Mouse (Mus musculus): Measurements from ENCODE around the gene Rnf31. TPM values are rescaled to one million over a fixed set of nuclear protein-coding genes. Genes with fewer than 3 reads are reported as not detected.

Rnf31 gene
- polyA plus RNA-seq (2015; fragmentation: Nextera tagmentation; extraction: Ambion mirVana), result 15.7 and 18.6 TPM in 2 replicates

DNA sequence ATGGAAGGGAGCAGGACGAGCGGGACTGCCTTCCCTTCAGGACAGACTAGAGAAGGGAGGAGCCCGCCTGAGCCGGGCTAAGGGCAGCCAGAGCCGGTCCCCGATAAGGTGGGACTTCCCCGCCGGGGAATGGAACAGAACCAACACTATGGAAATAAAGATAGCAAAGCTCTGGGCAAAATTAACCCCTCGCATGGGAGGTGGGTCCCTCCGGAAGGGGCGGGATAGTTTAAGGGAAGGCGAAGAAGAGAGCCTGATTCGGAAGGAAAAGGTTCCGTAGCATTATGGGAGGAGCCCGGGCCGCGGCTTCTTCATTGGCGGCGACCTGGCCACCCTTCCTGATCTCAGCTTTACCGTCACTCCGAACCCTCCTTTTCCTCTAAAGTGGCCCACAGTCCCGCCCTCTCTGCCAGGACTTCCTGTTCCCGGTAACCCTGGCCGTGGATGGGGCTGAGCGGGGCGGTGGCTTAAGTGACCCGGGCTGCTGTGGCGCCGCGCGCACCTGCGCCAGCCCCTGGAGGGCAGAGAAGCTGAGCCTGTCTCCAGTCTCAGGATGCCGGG, at the start of gene Rnf31:
Rnf31 (plus strand) TSS at position 378 of the 561 bp plus-strand sequence.
- H3K9me3 ChIP-seq (replicated peaks; ENCODE audit: control insufficient read depth, low read length), result no peaks in the 10 kb centered on the region
- H3K4me2 ChIP-seq (ENCODE audit: low read depth, low read length), result peak within 1 kb of the TSS; percentile 76
- ATAC-seq (replicated peaks; ENCODE audit: extremely low read depth, insufficient read depth, low FRiP score), result peak; percentile 89
- H3K36me3 ChIP-seq (ENCODE audit: control insufficient read depth, insufficient read depth), result peaks cover 33% of the 10 kb centered on the region
- H3K27me3 ChIP-seq (ENCODE audit: control insufficient read depth, insufficient read depth, low read length), result no peaks in the 10 kb centered on the region
- H3K4me1 ChIP-seq (ENCODE audit: control insufficient read depth, insufficient read depth, low read length), result peaks cover 19% of the 10 kb centered on the region
- H3K9ac ChIP-seq (ENCODE audit: low read length), result peak within 1 kb of the TSS; percentile 93
- H3K4me3 ChIP-seq (ENCODE audit: low read length), result peak within 1 kb of the TSS; percentile 91
- H3K27ac ChIP-seq (ENCODE audit: low read length), result peak within 1 kb of the TSS; percentile 97
- WGBS, result under 1% methylated on average over 33 of the region's 33 CpGs

DNA sequence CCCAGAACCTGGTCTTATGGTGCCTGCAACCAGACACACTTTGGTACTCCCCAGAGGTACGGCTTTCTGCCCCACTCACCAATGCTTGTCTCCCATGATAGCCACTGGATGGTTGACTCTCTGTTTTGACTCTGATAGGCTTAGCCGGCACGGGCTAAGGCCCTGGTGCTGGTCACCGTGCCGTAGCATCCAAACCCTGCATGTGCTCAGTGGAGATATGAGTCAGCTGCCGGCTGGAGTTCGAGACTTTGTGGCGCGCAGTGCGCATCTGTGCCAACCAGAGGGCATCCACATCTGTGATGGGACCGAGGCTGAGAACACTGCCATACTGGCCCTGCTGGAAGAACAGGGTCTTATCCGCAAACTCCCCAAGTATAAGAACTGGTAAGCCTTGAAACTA, 49.2 kb upstream of the Rnf31 start:
- no peak for ATAC-seq (replicated peaks; ENCODE audit: extremely low read depth, insufficient read depth, low FRiP score)
- Histone ChIP-seq H3K27ac (ENCODE audit: low read length) (no peak overlapping the region), H3K9ac (ENCODE audit: low read length) (no peak overlapping the region), H3K27me3 (ENCODE audit: control insufficient read depth, insufficient read depth, low read length) (no peaks in the 10 kb centered on the region), H3K9me3 (replicated peaks; ENCODE audit: control insufficient read depth, low read length) (no peaks in the 10 kb centered on the region), H3K4me2 (ENCODE audit: low read depth, low read length) (no peak overlapping the region), H3K4me3 (ENCODE audit: low read length) (no peak overlapping the region), H3K36me3 (ENCODE audit: control insufficient read depth, insufficient read depth) (peaks cover 17% of the 10 kb centered on the region; the same call in 1 of the 2 replicates), H3K4me1 (ENCODE audit: control insufficient read depth, insufficient read depth, low read length) (peaks cover 7% of the 10 kb centered on the region)
- WGBS, result 94% methylated on average over 12 of the region's 12 CpGs

DNA sequence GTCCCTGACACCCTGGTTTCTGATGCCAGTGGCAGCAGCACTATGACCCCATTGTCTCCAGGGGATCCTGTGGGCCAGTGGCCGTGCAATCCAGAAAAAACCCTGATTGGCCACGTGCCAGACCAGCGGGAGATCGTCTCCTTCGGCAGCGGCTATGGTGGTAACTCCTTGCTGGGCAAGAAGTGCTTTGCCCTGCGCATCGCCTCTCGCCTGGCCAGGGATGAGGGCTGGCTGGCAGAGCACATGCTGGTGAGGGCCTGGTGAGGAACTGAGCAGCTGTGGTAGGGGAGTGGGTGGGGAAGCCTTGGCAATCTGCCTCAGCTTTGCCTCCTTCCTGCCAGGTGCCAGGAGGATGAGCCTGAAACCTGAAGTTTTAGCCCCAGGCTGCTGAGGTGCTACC, 47.2 kb upstream of the Rnf31 start:
- 66% methylated on average over 9 of the region's 9 CpGs for WGBS
- Histone ChIP-seq H3K4me2 (ENCODE audit: low read depth, low read length) (no peak overlapping the region), H3K9ac (ENCODE audit: low read length) (no peak overlapping the region), H3K4me1 (ENCODE audit: control insufficient read depth, insufficient read depth, low read length) (peaks cover 7% of the 10 kb centered on the region), H3K27me3 (ENCODE audit: control insufficient read depth, insufficient read depth, low read length) (no peaks in the 10 kb centered on the region), H3K9me3 (replicated peaks; ENCODE audit: control insufficient read depth, low read length) (no peaks in the 10 kb centered on the region), H3K4me3 (ENCODE audit: low read length) (no peak overlapping the region), H3K27ac (ENCODE audit: low read length) (no peak overlapping the region), H3K36me3 (ENCODE audit: control insufficient read depth, insufficient read depth) (peaks cover 30% of the 10 kb centered on the region)
- ATAC-seq (replicated peaks; ENCODE audit: extremely low read depth, insufficient read depth, low FRiP score), result no peak

DNA sequence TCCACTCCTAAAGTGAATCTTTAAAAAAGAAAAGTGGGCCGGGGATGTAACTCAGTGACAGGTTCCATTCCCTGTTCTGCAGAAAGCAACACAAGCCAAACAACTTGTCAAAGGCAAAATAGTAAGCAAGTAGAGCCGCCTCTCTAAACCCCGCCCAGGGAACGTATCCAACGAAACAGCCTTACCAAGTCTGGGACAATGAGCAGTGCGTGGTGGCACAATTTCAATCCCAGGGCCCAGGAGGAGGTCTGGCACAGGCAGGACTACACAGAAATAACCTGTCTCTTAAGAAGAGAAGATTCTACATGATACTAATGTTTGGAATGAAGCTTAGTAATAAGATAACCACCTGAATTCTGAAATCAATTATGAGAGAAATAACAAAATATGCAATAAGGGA, 41.3 kb upstream of the Rnf31 start:
- H3K27ac ChIP-seq (ENCODE audit: low read length), result no peak overlapping the region
- H3K9me3 ChIP-seq (replicated peaks; ENCODE audit: control insufficient read depth, low read length), result no peaks in the 10 kb centered on the region
- H3K27me3 ChIP-seq (ENCODE audit: control insufficient read depth, insufficient read depth, low read length), result no peaks in the 10 kb centered on the region
- 76% methylated on average over 6 of the region's 6 CpGs for WGBS
- H3K36me3 ChIP-seq (ENCODE audit: control insufficient read depth, insufficient read depth), result peaks cover 19% of the 10 kb centered on the region
- no peaks in the 10 kb centered on the region for H3K4me1 ChIP-seq (ENCODE audit: control insufficient read depth, insufficient read depth, low read length)
- no peak overlapping the region for H3K9ac ChIP-seq (ENCODE audit: low read length)
- no peak overlapping the region for H3K4me2 ChIP-seq (ENCODE audit: low read depth, low read length)
- H3K4me3 ChIP-seq (ENCODE audit: low read length), result no peak overlapping the region
- no peak for ATAC-seq (replicated peaks; ENCODE audit: extremely low read depth, insufficient read depth, low FRiP score)

DNA sequence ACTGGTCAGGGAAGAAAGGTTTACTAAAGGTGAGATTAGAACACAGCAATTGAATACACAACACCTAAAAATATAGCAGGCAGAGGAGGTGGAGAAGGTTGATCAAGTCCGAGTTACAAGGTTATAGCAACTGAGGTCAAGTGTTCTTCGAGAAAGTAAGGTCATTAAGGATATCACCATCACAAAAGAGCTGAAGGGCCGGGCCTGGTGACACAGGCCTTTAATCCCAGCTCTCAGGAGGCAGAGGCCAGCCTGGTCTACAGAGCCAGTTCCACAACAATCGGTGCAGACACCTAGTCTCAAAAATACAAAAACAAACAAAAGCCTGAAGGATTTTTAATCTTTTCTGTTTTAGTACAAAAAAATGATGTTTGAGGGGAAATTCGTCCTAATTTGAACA, 40.2 kb upstream of the Rnf31 start:
- Histone ChIP-seq H3K4me3 (ENCODE audit: low read length) (no peak overlapping the region), H3K27ac (ENCODE audit: low read length) (no peak overlapping the region), H3K36me3 (ENCODE audit: control insufficient read depth, insufficient read depth) (peaks cover 17% of the 10 kb centered on the region), H3K4me1 (ENCODE audit: control insufficient read depth, insufficient read depth, low read length) (no peaks in the 10 kb centered on the region), H3K27me3 (ENCODE audit: control insufficient read depth, insufficient read depth, low read length) (no peaks in the 10 kb centered on the region), H3K4me2 (ENCODE audit: low read depth, low read length) (no peak overlapping the region), H3K9ac (ENCODE audit: low read length) (no peak overlapping the region), H3K9me3 (replicated peaks; ENCODE audit: control insufficient read depth, low read length) (no peaks in the 10 kb centered on the region)
- WGBS, result 68% methylated on average over 5 of the region's 5 CpGs
- ATAC-seq (replicated peaks; ENCODE audit: extremely low read depth, insufficient read depth, low FRiP score), result no peak

DNA sequence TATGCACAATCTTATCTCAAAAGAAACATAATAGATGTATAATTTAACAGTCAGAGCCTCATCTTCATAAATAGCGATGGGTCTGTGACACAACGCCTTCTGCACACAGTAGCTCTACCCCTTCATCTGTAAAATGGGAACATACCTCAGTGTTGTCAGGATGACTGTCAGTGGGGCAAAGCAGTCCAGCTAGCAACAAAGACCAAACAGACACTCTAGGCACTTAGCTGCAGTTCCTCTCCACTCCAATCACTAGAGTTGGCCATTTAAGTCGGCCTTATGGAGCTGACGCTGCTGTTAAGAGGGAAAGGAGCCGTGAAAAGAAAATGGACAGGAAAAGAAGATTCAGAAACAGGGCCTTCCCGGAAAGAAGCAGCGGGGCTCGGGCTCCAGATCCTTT, 39.7 kb upstream of the Rnf31 start:
- H3K4me2 ChIP-seq (ENCODE audit: low read depth, low read length), result no peak overlapping the region
- H3K4me3 ChIP-seq (ENCODE audit: low read length), result no peak overlapping the region
- no peaks in the 10 kb centered on the region for H3K27me3 ChIP-seq (ENCODE audit: control insufficient read depth, insufficient read depth, low read length)
- peaks cover 2% of the 10 kb centered on the region; the same call in 1 of the 2 replicates for H3K4me1 ChIP-seq (ENCODE audit: control insufficient read depth, insufficient read depth, low read length)
- H3K9ac ChIP-seq (ENCODE audit: low read length), result no peak overlapping the region
- no peaks in the 10 kb centered on the region for H3K9me3 ChIP-seq (replicated peaks; ENCODE audit: control insufficient read depth, low read length)
- ATAC-seq (replicated peaks; ENCODE audit: extremely low read depth, insufficient read depth, low FRiP score), result no peak
- no peak overlapping the region for H3K27ac ChIP-seq (ENCODE audit: low read length)
- H3K36me3 ChIP-seq (ENCODE audit: control insufficient read depth, insufficient read depth), result peaks cover 13% of the 10 kb centered on the region
- 90% methylated on average over 8 of the region's 8 CpGs for WGBS

DNA sequence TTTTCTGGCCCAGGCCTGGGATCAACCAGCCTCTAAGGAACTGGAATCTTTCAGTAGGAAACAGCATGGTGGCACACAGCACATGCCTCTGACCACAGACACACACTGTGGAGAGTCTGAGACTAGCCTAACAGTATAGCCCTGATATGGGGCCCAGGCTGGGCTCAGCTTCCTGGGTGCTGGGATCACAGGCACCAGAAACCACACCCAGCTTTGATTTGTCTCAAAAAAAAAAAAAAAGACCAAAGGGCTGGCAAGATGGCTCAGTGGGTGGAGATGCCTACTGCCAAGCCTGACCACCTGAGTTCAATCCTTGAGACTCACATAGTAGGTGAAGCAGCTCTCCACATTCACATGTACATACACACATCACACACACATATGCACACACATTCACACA, 36.9 kb upstream of the Rnf31 start:
- Histone ChIP-seq H3K4me1 (ENCODE audit: control insufficient read depth, insufficient read depth, low read length) (peaks cover 4% of the 10 kb centered on the region; the same call in 1 of the 2 replicates), H3K36me3 (ENCODE audit: control insufficient read depth, insufficient read depth) (no peaks in the 10 kb centered on the region), H3K9ac (ENCODE audit: low read length) (no peak overlapping the region), H3K9me3 (replicated peaks; ENCODE audit: control insufficient read depth, low read length) (no peaks in the 10 kb centered on the region), H3K4me3 (ENCODE audit: low read length) (no peak overlapping the region), H3K27me3 (ENCODE audit: control insufficient read depth, insufficient read depth, low read length) (no peaks in the 10 kb centered on the region), H3K4me2 (ENCODE audit: low read depth, low read length) (no peak overlapping the region), H3K27ac (ENCODE audit: low read length) (no peak overlapping the region)
- no peak for ATAC-seq (replicated peaks; ENCODE audit: extremely low read depth, insufficient read depth, low FRiP score)

DNA sequence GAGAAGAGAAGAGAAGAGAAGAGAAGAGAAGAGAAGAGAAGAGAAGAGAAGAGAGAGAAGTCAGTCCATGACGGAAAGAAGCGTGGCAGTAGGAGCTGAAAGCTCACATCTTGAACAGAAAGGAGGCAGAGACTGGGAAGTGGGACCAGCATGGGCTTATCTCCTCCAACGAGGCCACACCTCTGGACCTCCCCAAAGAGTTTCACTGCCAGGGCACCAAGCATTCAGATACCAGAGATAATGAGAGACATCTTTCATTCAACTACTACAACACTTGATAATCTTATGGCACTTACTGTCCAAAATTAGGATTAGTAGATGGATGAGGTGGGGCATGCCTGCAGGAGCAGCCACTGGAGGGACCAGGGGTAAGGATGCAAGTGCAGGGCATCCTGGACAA, 35.7 kb upstream of the Rnf31 start:
- no peaks in the 10 kb centered on the region for H3K36me3 ChIP-seq (ENCODE audit: control insufficient read depth, insufficient read depth)
- 65% methylated on average over 3 of the region's 3 CpGs for WGBS
- peaks cover 4% of the 10 kb centered on the region; the same call in 1 of the 2 replicates for H3K4me1 ChIP-seq (ENCODE audit: control insufficient read depth, insufficient read depth, low read length)
- no peak overlapping the region for H3K4me3 ChIP-seq (ENCODE audit: low read length)
- no peak overlapping the region for H3K27ac ChIP-seq (ENCODE audit: low read length)
- ATAC-seq (replicated peaks; ENCODE audit: extremely low read depth, insufficient read depth, low FRiP score), result no peak
- H3K27me3 ChIP-seq (ENCODE audit: control insufficient read depth, insufficient read depth, low read length), result no peaks in the 10 kb centered on the region
- H3K9ac ChIP-seq (ENCODE audit: low read length), result no peak overlapping the region
- H3K4me2 ChIP-seq (ENCODE audit: low read depth, low read length), result no peak overlapping the region
- H3K9me3 ChIP-seq (replicated peaks; ENCODE audit: control insufficient read depth, low read length), result no peaks in the 10 kb centered on the region

DNA sequence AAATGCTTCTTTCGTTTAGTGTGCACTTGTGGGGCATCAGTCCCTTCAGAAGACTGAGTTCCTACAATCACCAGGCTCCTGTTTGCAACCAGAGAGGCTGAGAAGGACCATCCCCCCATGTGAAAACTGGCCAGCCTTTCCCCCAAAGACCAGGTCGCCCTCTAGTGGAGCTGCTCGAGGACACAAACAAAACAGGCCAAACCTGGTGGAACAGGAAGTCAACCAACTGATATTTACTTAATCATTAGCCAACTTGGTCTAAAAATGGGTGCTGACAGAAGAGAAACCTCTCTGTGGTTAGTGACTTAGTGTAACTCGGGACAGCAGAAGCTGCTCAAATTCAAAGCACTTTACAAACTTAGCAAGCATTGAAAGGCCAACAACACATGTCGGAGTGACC, 34.5 kb upstream of the Rnf31 start:
- Histone ChIP-seq H3K27ac (ENCODE audit: low read length) (no peak overlapping the region), H3K9ac (ENCODE audit: low read length) (no peak overlapping the region)

More for the DNA sequence above, 34.5 kb upstream of the Rnf31 start:
- Histone ChIP-seq H3K4me1 (ENCODE audit: control insufficient read depth, insufficient read depth, low read length) (peaks cover 12% of the 10 kb centered on the region), H3K9me3 (replicated peaks; ENCODE audit: control insufficient read depth, low read length) (no peaks in the 10 kb centered on the region), H3K4me3 (ENCODE audit: low read length) (no peak overlapping the region), H3K4me2 (ENCODE audit: low read depth, low read length) (no peak overlapping the region), H3K27me3 (ENCODE audit: control insufficient read depth, insufficient read depth, low read length) (no peaks in the 10 kb centered on the region), H3K36me3 (ENCODE audit: control insufficient read depth, insufficient read depth) (no peaks in the 10 kb centered on the region)
- ATAC-seq (replicated peaks; ENCODE audit: extremely low read depth, insufficient read depth, low FRiP score), result no peak
- WGBS, result 22% methylated on average over 5 of the region's 5 CpGs
